Mouse (Mus musculus) right cerebral cortex, postnatal 14 days (tissue): Measurements from ENCODE around the gene Poldip3.
A peak's percentile ranks its signal among the peaks of the same experiment; 100 is the strongest.

Experiments
- DNase-seq: peaks from one replicate; pipeline ENCODE4 v3.0.0; 2022

The Poldip3 gene

GRCm38 (mm10) chr15:83149196-83150072, at the start of gene Poldip3:
Gene Poldip3 (minus strand): TSS chr15:83149384.
- peak; percentile 97 for DNase-seq

- no peak for DNase-seq
Observed at GRCm38 (mm10) chr15:83193413-83193812, 44.2 kb upstream of the Poldip3 start.

- DNase-seq, result no peak
Observed at GRCm38 (mm10) chr15:83182351-83182750, 33.2 kb upstream of the Poldip3 start.

- DNase-seq, result no peak
Observed at GRCm38 (mm10) chr15:83181800-83182330, 32.7 kb upstream of the Poldip3 start.

GRCm38 (mm10) chr15:83180004-83180403, 30.8 kb upstream of the Poldip3 start:
- no peak for DNase-seq

- DNase-seq, result no peak
Observed at GRCm38 (mm10) chr15:83176653-83177052, 27.5 kb upstream of the Poldip3 start.

- no peak for DNase-seq
Observed at GRCm38 (mm10) chr15:83173914-83174884, 25.0 kb upstream of the Poldip3 start.

- no peak for DNase-seq
Observed at GRCm38 (mm10) chr15:83172492-83173429, 23.6 kb upstream of the Poldip3 start, which contains the start of gene Cyb5r3. Gene Cyb5r3 (minus strand): TSS chr15:83172592.

GRCm38 (mm10) chr15:83171712-83172481, 22.7 kb upstream of the Poldip3 start:
- DNase-seq, result peak; percentile 97

- DNase-seq, result no peak
Observed at GRCm38 (mm10) chr15:83170956-83171659, 21.9 kb upstream of the Poldip3 start.

- DNase-seq, result no peak
Observed at GRCm38 (mm10) chr15:83169772-83170722, 20.9 kb upstream of the Poldip3 start.

- no peak for DNase-seq
Observed at GRCm38 (mm10) chr15:83168875-83169771, 19.9 kb upstream of the Poldip3 start.

- no peak for DNase-seq
Observed at GRCm38 (mm10) chr15:83168311-83168710, 19.1 kb upstream of the Poldip3 start.

GRCm38 (mm10) chr15:83167550-83168065, 18.4 kb upstream of the Poldip3 start:
- no peak for DNase-seq

- no peak for DNase-seq
Observed at GRCm38 (mm10) chr15:83167126-83167525, 17.9 kb upstream of the Poldip3 start.

- no peak for DNase-seq
Observed at GRCm38 (mm10) chr15:83166642-83167041, 17.5 kb upstream of the Poldip3 start.

- DNase-seq, result no peak
Observed at GRCm38 (mm10) chr15:83165526-83166315, 16.5 kb upstream of the Poldip3 start.
